Mouse (Mus musculus) stomach, postnatal 0 days (tissue): ENCODE measurements around the gene Zfp950. TPM values are rescaled to one million over a fixed set of nuclear protein-coding genes. Genes with fewer than 3 reads are reported as not detected.

ENCODE experiments used
- ATAC-seq: fragments of 200-750 bp; cut with Nextera tagmentation; 2 replicates; pipeline ENCODE4 v1.8.0; 2017; ENCODE audit not compliant: low FRiP score, low TSS enrichment
- DNase-seq: peaks from one replicate; pipeline ENCODE4 v3.0.0-alpha.2; 2016; ENCODE audit warnings: low spot score
- H3K27ac ChIP-seq: fragments of 300-500 bp; sonication (generic); replicated peaks from 2 replicates; pipeline ENCODE4 v1.5.1; 2014; ENCODE audit warnings: mild to moderate bottlenecking, control low read depth
- H3K27me3 ChIP-seq: fragments of 300-500 bp; sonication (generic); 2 replicates; pipeline ENCODE4 v1.6.1; 2014; ENCODE audit warnings: low read length; ENCODE audit not compliant: control insufficient read depth, insufficient read depth
- H3K36me3 ChIP-seq: fragments of 300-500 bp; sonication (generic); 2 replicates; pipeline ENCODE4 v1.6.1; 2014; ENCODE audit warnings: low read length, mixed read lengths; ENCODE audit not compliant: control insufficient read depth, insufficient read depth
- H3K4me1 ChIP-seq: fragments of 300-500 bp; sonication (generic); replicated peaks from 2 replicates; pipeline ENCODE4 v1.6.1; 2014; ENCODE audit warnings: antibody characterized with exemption; ENCODE audit not compliant: control insufficient read depth, insufficient read depth
- H3K4me2 ChIP-seq: fragments of 300-500 bp; sonication (generic); replicated peaks from 2 replicates; pipeline ENCODE4 v1.6.1; 2014; ENCODE audit warnings: low read depth, mild to moderate bottlenecking, control low read depth, moderate library complexity
- H3K4me3 ChIP-seq: fragments of 300-500 bp; sonication (generic); 2 replicates; pipeline ENCODE4 v1.5.1; 2014; ENCODE audit warnings: low read depth, low read length, control low read depth
- H3K9ac ChIP-seq: fragments of 300-500 bp; sonication (generic); 2 replicates; pipeline ENCODE4 v1.6.1; 2014; ENCODE audit warnings: mild to moderate bottlenecking, low read length, control low read depth, mixed read lengths
- H3K9me3 ChIP-seq: fragments of 300-500 bp; sonication (generic); 2 replicates; pipeline ENCODE4 v1.6.1; 2016; ENCODE audit warnings: low read length; ENCODE audit not compliant: control insufficient read depth
- CTCF ChIP-seq: IDR thresholded peaks from 2 replicates; pipeline ENCODE4 v1.5.1; 2016; ENCODE audit warnings: antibody characterized with exemption, low read depth, mild to moderate bottlenecking, moderate library complexity
- EP300 ChIP-seq: optimal IDR thresholded peaks from 2 replicates; pipeline ENCODE3; 2016; ENCODE audit warnings: antibody characterized with exemption
- WGBS: fragments of 180-500 bp; shearing (Covaris S2); extraction: QIAGEN DNeasy Blood & Tissue Kit; methylation state at CpG from one replicate; pipeline ENCODE4 v1.1.7; 2014; 5-methylcytosine and 5-hydroxymethylcytosine counted together
- polyA plus RNA-seq: library from polyadenylated mRNA; unstranded; fragments of >200 nt; fragmentation: Nextera tagmentation; extraction: Ambion mirVana; gene quantifications from 2 replicates; pipeline ENCODE4 v1.2.1, GENCODE M21; 2015

Gene Zfp950
- polyA plus RNA-seq, 1 experiment from 2014 or later: 14.6 TPM

- no peak for ATAC-seq
- H3K36me3 ChIP-seq: no peaks in the 10 kb centered on the region
- TF ChIP-seq EP300: no peak
- TF ChIP-seq CTCF: no peak
- no peak overlapping the region for H3K9ac ChIP-seq
- H3K4me1 ChIP-seq: no peaks in the 10 kb centered on the region
- no peak for DNase-seq
- no peak overlapping the region for H3K4me3 ChIP-seq
- no peaks in the 10 kb centered on the region for H3K27me3 ChIP-seq
- no peak overlapping the region for H3K4me2 ChIP-seq
- H3K27ac ChIP-seq: no peak overlapping the region
- no peaks in the 10 kb centered on the region for H3K9me3 ChIP-seq
These were observed 87.9 kb downstream of the Zfp950 start for GRCm38 (mm10) chr19:61052786-61053185.

- H3K9ac ChIP-seq: no peak overlapping the region
- no peak overlapping the region for H3K27ac ChIP-seq
- H3K4me1 ChIP-seq: no peaks in the 10 kb centered on the region
- no peaks in the 10 kb centered on the region for H3K27me3 ChIP-seq
- ATAC-seq (no peak), DNase-seq (no peak)
- H3K36me3 ChIP-seq: no peaks in the 10 kb centered on the region
- H3K4me2 ChIP-seq: no peak overlapping the region
- H3K9me3 ChIP-seq: no peaks in the 10 kb centered on the region
- TF ChIP-seq CTCF (no peak), EP300 (no peak)
- no peak overlapping the region for H3K4me3 ChIP-seq
These were observed 88.6 kb downstream of the Zfp950 start for GRCm38 (mm10) chr19:61052008-61052407.

- Histone ChIP-seq H3K9ac (no peak overlapping the region), H3K4me1 (no peaks in the 10 kb centered on the region), H3K36me3 (no peaks in the 10 kb centered on the region), H3K9me3 (no peaks in the 10 kb centered on the region), H3K27ac (no peak overlapping the region), H3K4me2 (no peak overlapping the region), H3K27me3 (no peaks in the 10 kb centered on the region), H3K4me3 (no peak overlapping the region)
- 97% methylated on average over 1 of the region's 1 CpGs for WGBS
- ATAC-seq (no peak), DNase-seq (no peak)
- TF ChIP-seq EP300 (no peak), CTCF (no peak)
These were observed 89.5 kb downstream of the Zfp950 start for GRCm38 (mm10) chr19:61051151-61051550.

GRCm38 (mm10) chr19:61049413-61049812 lies 91.2 kb downstream of the Zfp950 start:
- no peak overlapping the region for H3K27ac ChIP-seq
- H3K4me3 ChIP-seq: no peak overlapping the region
- no peak for TF ChIP-seq EP300
- TF ChIP-seq CTCF: no peak
- ATAC-seq (no peak), DNase-seq (no peak)
- no peaks in the 10 kb centered on the region for H3K27me3 ChIP-seq
- no peak overlapping the region for H3K9ac ChIP-seq
- H3K4me1 ChIP-seq: no peaks in the 10 kb centered on the region
- WGBS: 48% methylated on average over 1 of the region's 1 CpGs
- H3K36me3 ChIP-seq: no peaks in the 10 kb centered on the region
- no peaks in the 10 kb centered on the region for H3K9me3 ChIP-seq
- H3K4me2 ChIP-seq: no peak overlapping the region

- DNase-seq (no peak), ATAC-seq (no peak)
- no peaks in the 10 kb centered on the region for H3K9me3 ChIP-seq
- H3K36me3 ChIP-seq: no peaks in the 10 kb centered on the region
- H3K9ac ChIP-seq: no peak overlapping the region
- no peak overlapping the region for H3K27ac ChIP-seq
- no peak overlapping the region for H3K4me3 ChIP-seq
- TF ChIP-seq CTCF: no peak
- TF ChIP-seq EP300: no peak
- H3K4me1 ChIP-seq: no peaks in the 10 kb centered on the region
- no peak overlapping the region for H3K4me2 ChIP-seq
- 67% methylated on average over 2 of the region's 2 CpGs for WGBS
- no peaks in the 10 kb centered on the region for H3K27me3 ChIP-seq
These were observed 92.0 kb downstream of the Zfp950 start for GRCm38 (mm10) chr19:61048646-61049045.

GRCm38 (mm10) chr19:61039151-61039550 lies 101.5 kb downstream of the Zfp950 start:
- Histone ChIP-seq H3K9me3 (no peaks in the 10 kb centered on the region), H3K36me3 (no peaks in the 10 kb centered on the region), H3K4me2 (no peak overlapping the region), H3K4me3 (no peak overlapping the region), H3K4me1 (no peaks in the 10 kb centered on the region), H3K27me3 (no peaks in the 10 kb centered on the region), H3K27ac (no peak overlapping the region), H3K9ac (no peak overlapping the region)
- ATAC-seq: no peak
- no peak for TF ChIP-seq EP300
- no peak for TF ChIP-seq CTCF
- no peak for DNase-seq
